Mouse (Mus musculus): ENCODE results near the gene Cfap43. TPM values are rescaled to one million over a fixed set of nuclear protein-coding genes. Genes with fewer than 3 reads are reported as not detected.

Cfap43 gene
- polyA plus RNA-seq, 1 experiment from 2014 or later, result 0.97 TPM

DNA sequence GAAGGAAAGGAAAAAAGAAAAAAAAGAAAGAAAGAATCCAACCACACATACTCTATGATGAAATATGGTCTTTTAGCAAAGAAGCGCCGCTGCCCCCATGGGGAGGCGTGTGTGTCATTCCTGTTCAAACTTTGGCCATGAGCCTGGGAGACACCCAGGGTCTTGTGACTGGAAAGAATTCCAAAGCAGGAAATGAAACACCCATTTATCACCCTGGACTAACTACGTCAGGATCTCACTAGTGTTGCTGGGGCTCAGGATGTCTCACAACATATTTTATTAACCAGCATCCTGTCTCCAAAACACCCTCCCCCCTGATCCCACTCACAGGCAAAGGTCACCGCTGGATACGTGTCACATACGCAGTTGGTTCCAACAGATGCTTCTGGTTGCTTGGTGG lies 32.5 kb downstream of the Cfap43 start:
- Histone ChIP-seq H3K27me3 (ENCODE audit: control insufficient read depth, insufficient read depth, low read length) (no peaks in the 10 kb centered on the region), H3K4me3 (ENCODE audit: low read depth, low read length) (no peak overlapping the region), H3K9me3 (ENCODE audit: control insufficient read depth, low read depth, low read length) (no peaks in the 10 kb centered on the region), H3K4me1 (ENCODE audit: control insufficient read depth, insufficient read depth, low read length) (peaks cover 24% of the 10 kb centered on the region; the same call in 1 of the 2 replicates), H3K4me2 (replicated peaks; ENCODE audit: low read depth, low read length) (no peak overlapping the region), H3K9ac (replicated peaks; ENCODE audit: low read depth, low read length) (no peak overlapping the region), H3K36me3 (ENCODE audit: control insufficient read depth, insufficient read depth, low read length) (no peaks in the 10 kb centered on the region), H3K27ac (ENCODE audit: low read length) (no peak overlapping the region)
- no peak for ATAC-seq (ENCODE audit: insufficient number of reproducible peaks, insufficient read depth, low FRiP score, low read depth)
- WGBS, result 43% methylated on average over 7 of the region's 7 CpGs

GRCm38 (mm10) chr19:47885886-47886285 lies 33.2 kb downstream of the Cfap43 start:
- no peak overlapping the region for H3K4me3 ChIP-seq (ENCODE audit: low read depth, low read length)
- H3K9ac ChIP-seq (replicated peaks; ENCODE audit: low read depth, low read length), result no peak overlapping the region
- no peaks in the 10 kb centered on the region for H3K9me3 ChIP-seq (ENCODE audit: control insufficient read depth, low read depth, low read length)
- H3K36me3 ChIP-seq (ENCODE audit: control insufficient read depth, insufficient read depth, low read length), result no peaks in the 10 kb centered on the region
- no peak for ATAC-seq (ENCODE audit: insufficient number of reproducible peaks, insufficient read depth, low FRiP score, low read depth)
- WGBS, result 77% methylated on average over 11 of the region's 11 CpGs
- peaks cover 17% of the 10 kb centered on the region; the same call in 1 of the 2 replicates for H3K4me1 ChIP-seq (ENCODE audit: control insufficient read depth, insufficient read depth, low read length)
- H3K27me3 ChIP-seq (ENCODE audit: control insufficient read depth, insufficient read depth, low read length), result no peaks in the 10 kb centered on the region
- no peak overlapping the region for H3K4me2 ChIP-seq (replicated peaks; ENCODE audit: low read depth, low read length)
- no peak overlapping the region for H3K27ac ChIP-seq (ENCODE audit: low read length)

GRCm38 (mm10) chr19:47885191-47885743 lies 33.8 kb downstream of the Cfap43 start:
- ATAC-seq (ENCODE audit: insufficient number of reproducible peaks, insufficient read depth, low FRiP score, low read depth), result no peak
- no peak overlapping the region for H3K4me3 ChIP-seq (ENCODE audit: low read depth, low read length)
- no peaks in the 10 kb centered on the region for H3K36me3 ChIP-seq (ENCODE audit: control insufficient read depth, insufficient read depth, low read length)
- H3K4me1 ChIP-seq (ENCODE audit: control insufficient read depth, insufficient read depth, low read length), result peaks cover 11% of the 10 kb centered on the region; the same call in 1 of the 2 replicates
- no peaks in the 10 kb centered on the region for H3K27me3 ChIP-seq (ENCODE audit: control insufficient read depth, insufficient read depth, low read length)
- 52% methylated on average over 7 of the region's 7 CpGs for WGBS
- no peak overlapping the region for H3K4me2 ChIP-seq (replicated peaks; ENCODE audit: low read depth, low read length)
- no peak overlapping the region for H3K9ac ChIP-seq (replicated peaks; ENCODE audit: low read depth, low read length)
- no peak overlapping the region for H3K27ac ChIP-seq (ENCODE audit: low read length)
- no peaks in the 10 kb centered on the region for H3K9me3 ChIP-seq (ENCODE audit: control insufficient read depth, low read depth, low read length)

DNA sequence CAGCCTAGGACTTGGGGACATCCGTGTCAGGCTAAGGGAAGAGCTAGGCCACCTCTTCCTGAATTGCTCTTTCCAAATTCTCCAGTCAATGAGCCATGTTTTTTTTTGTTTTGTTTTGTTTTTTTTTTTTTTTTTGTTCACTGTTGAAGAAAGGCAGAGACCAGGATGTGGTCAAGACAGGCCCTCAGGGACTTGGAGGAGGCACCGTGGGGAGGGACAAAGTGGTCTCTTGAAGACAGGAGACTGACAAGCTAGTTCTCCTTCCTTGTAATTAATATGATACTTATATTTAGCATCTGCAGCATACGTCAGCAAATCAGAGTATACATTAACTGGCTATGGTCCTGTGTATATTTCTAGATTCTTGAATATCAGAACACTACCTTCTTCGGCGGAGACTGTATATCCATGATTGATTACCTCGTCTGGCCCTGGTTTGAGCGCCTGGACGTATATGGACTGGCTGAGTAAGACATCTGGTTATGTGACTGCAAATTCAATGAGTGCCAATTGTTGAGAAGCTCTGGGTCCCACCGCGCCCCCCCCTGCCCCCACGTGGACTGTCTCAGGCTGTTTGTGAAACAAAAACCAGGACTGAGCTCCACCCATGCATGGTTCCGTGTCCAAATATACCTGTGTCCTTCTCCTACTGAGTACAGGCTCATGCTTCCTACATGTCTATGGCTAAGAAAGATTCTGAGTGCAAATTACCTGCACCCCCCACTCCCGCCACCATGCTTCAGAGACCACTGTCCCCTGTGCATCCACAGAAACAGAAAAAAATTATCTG lies 34.6 kb downstream of the Cfap43 start:
- peak; percentile 30; the same call in 1 of the 2 replicates for ATAC-seq (ENCODE audit: insufficient number of reproducible peaks, insufficient read depth, low FRiP score, low read depth)
- H3K27me3 ChIP-seq (ENCODE audit: control insufficient read depth, insufficient read depth, low read length), result no peaks in the 10 kb centered on the region
- H3K36me3 ChIP-seq (ENCODE audit: control insufficient read depth, insufficient read depth, low read length), result no peaks in the 10 kb centered on the region
- H3K4me1 ChIP-seq (ENCODE audit: control insufficient read depth, insufficient read depth, low read length), result peaks cover 7% of the 10 kb centered on the region; the same call in 1 of the 2 replicates
- no peaks in the 10 kb centered on the region for H3K9me3 ChIP-seq (ENCODE audit: control insufficient read depth, low read depth, low read length)
- no peak overlapping the region for H3K4me3 ChIP-seq (ENCODE audit: low read depth, low read length)
- H3K4me2 ChIP-seq (replicated peaks; ENCODE audit: low read depth, low read length), result no peak overlapping the region
- 61% methylated on average over 13 of the region's 13 CpGs for WGBS
- H3K9ac ChIP-seq (replicated peaks; ENCODE audit: low read depth, low read length), result no peak overlapping the region
- no peak overlapping the region for H3K27ac ChIP-seq (ENCODE audit: low read length)

- no peaks in the 10 kb centered on the region for H3K36me3 ChIP-seq (ENCODE audit: control insufficient read depth, insufficient read depth, low read length)
- no peak overlapping the region for H3K4me2 ChIP-seq (replicated peaks; ENCODE audit: low read depth, low read length)
- H3K4me3 ChIP-seq (ENCODE audit: low read depth, low read length), result no peak overlapping the region
- peak; percentile 6; the same call in 1 of the 2 replicates for ATAC-seq (ENCODE audit: insufficient number of reproducible peaks, insufficient read depth, low FRiP score, low read depth)
- WGBS, result 44% methylated on average over 9 of the region's 9 CpGs
- H3K9ac ChIP-seq (replicated peaks; ENCODE audit: low read depth, low read length), result no peak overlapping the region
- no peaks in the 10 kb centered on the region for H3K9me3 ChIP-seq (ENCODE audit: control insufficient read depth, low read depth, low read length)
- H3K27me3 ChIP-seq (ENCODE audit: control insufficient read depth, insufficient read depth, low read length), result no peaks in the 10 kb centered on the region
- no peak overlapping the region for H3K27ac ChIP-seq (ENCODE audit: low read length)
- peaks cover 7% of the 10 kb centered on the region; the same call in 1 of the 2 replicates for H3K4me1 ChIP-seq (ENCODE audit: control insufficient read depth, insufficient read depth, low read length)
These were observed 36.2 kb downstream of the Cfap43 start for GRCm38 (mm10) chr19:47882882-47883254.

GRCm38 (mm10) chr19:47882151-47882881 lies 36.8 kb downstream of the Cfap43 start:
- Histone ChIP-seq H3K4me2 (replicated peaks; ENCODE audit: low read depth, low read length) (no peak overlapping the region), H3K4me3 (ENCODE audit: low read depth, low read length) (no peak overlapping the region), H3K9ac (replicated peaks; ENCODE audit: low read depth, low read length) (no peak overlapping the region), H3K27ac (ENCODE audit: low read length) (no peak overlapping the region), H3K4me1 (ENCODE audit: control insufficient read depth, insufficient read depth, low read length) (peaks cover 7% of the 10 kb centered on the region; the same call in 1 of the 2 replicates), H3K27me3 (ENCODE audit: control insufficient read depth, insufficient read depth, low read length) (no peaks in the 10 kb centered on the region), H3K36me3 (ENCODE audit: control insufficient read depth, insufficient read depth, low read length) (no peaks in the 10 kb centered on the region), H3K9me3 (ENCODE audit: control insufficient read depth, low read depth, low read length) (no peaks in the 10 kb centered on the region)
- peak; percentile 62; the same call in 1 of the 2 replicates for ATAC-seq (ENCODE audit: insufficient number of reproducible peaks, insufficient read depth, low FRiP score, low read depth)
- 24% methylated on average over 11 of the region's 11 CpGs for WGBS

DNA sequence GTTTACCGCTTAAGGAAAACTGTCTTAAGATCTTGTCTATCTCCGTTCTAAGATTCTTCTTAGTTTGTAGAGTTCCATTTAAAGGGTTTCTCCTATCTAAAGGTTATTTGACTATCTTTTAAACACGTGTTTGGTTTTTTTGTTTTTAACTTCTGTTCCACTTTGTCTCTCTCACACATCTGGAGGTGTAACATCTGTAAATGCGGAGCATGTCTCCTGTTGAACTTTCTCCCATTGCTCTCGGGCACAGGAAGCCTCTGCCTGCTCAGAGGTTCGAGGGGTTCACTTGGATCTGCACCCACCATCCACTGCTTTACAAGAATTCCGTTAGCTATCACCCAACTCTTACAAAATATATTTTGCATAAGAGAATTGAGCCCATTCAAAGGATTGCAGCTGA lies 37.5 kb downstream of the Cfap43 start:
- H3K9me3 ChIP-seq (ENCODE audit: control insufficient read depth, low read depth, low read length), result no peaks in the 10 kb centered on the region
- no peak overlapping the region for H3K4me2 ChIP-seq (replicated peaks; ENCODE audit: low read depth, low read length)
- H3K27me3 ChIP-seq (ENCODE audit: control insufficient read depth, insufficient read depth, low read length), result no peaks in the 10 kb centered on the region
- peaks cover 3% of the 10 kb centered on the region; the same call in 1 of the 2 replicates for H3K4me1 ChIP-seq (ENCODE audit: control insufficient read depth, insufficient read depth, low read length)
- WGBS, result 78% methylated on average over 7 of the region's 7 CpGs
- H3K36me3 ChIP-seq (ENCODE audit: control insufficient read depth, insufficient read depth, low read length), result no peaks in the 10 kb centered on the region
- ATAC-seq (ENCODE audit: insufficient number of reproducible peaks, insufficient read depth, low FRiP score, low read depth), result no peak
- no peak overlapping the region for H3K4me3 ChIP-seq (ENCODE audit: low read depth, low read length)
- H3K9ac ChIP-seq (replicated peaks; ENCODE audit: low read depth, low read length), result no peak overlapping the region
- H3K27ac ChIP-seq (ENCODE audit: low read length), result no peak overlapping the region

- H3K4me1 ChIP-seq (ENCODE audit: control insufficient read depth, insufficient read depth, low read length), result no peaks in the 10 kb centered on the region
- no peak for ATAC-seq (ENCODE audit: insufficient number of reproducible peaks, insufficient read depth, low FRiP score, low read depth)
- no peaks in the 10 kb centered on the region for H3K9me3 ChIP-seq (ENCODE audit: control insufficient read depth, low read depth, low read length)
- 60% methylated on average over 15 of the region's 15 CpGs for WGBS
- H3K4me2 ChIP-seq (replicated peaks; ENCODE audit: low read depth, low read length), result no peak overlapping the region
- H3K9ac ChIP-seq (replicated peaks; ENCODE audit: low read depth, low read length), result no peak overlapping the region
- no peak overlapping the region for H3K27ac ChIP-seq (ENCODE audit: low read length)
- no peak overlapping the region for H3K4me3 ChIP-seq (ENCODE audit: low read depth, low read length)
- no peaks in the 10 kb centered on the region for H3K36me3 ChIP-seq (ENCODE audit: control insufficient read depth, insufficient read depth, low read length)
- H3K27me3 ChIP-seq (ENCODE audit: control insufficient read depth, insufficient read depth, low read length), result no peaks in the 10 kb centered on the region
These were observed 42.8 kb downstream of the Cfap43 start for GRCm38 (mm10) chr19:47876252-47876651.

Data from stomach, embryonic 14.5 days (tissue).